Comparison of ENCODE assay signal across 24 mouse cellular contexts in the genomic region with DNA sequence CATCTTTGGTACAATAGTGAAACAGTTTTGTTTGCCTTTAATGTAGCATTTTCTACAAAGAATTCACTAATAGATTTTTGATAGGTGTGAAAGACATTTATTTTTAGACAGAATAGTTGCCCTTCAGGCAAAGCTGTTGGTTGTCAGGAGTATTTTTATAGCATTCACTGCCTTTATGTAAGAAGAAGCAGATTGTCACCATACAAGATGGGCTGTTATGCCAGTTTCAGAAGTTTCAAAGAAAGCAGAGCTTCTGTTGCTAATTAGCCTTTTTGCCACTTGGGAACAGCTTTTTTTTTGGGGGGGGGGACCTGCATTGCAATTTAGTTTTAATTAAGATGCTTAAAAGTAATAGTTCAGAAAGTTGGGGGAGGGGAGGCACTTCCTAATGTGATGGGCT. TPM values are rescaled to one million over a fixed set of nuclear protein-coding genes. Genes with fewer than 3 reads are reported as not detected.
DNase-seq lines count a peak whose midpoint lies in the region; ATAC-seq and TF ChIP-seq lines count a peak whose summit lies in the region.
"Had no signal": no experiment of that assay in that cellular context is flagged by ENCODE, and none has a peak within 500 bp of the region (broad histone marks: within the 10 kb centered on the region; RNA-seq: fewer than 3 reads in every experiment).

No protein-coding gene starts in this region.

- H3K27me3 ChIP-seq in lung, embryonic 16.5 days (ENCODE audit: control insufficient read depth, insufficient read depth, low read depth, low read length) = no peaks in the 10 kb centered on the region
- H3K27me3 ChIP-seq: forebrain, embryonic 13.5 days; heart, embryonic 15.5 days; hindbrain, embryonic 15.5 days; limb, embryonic 13.5 days; midbrain, embryonic 12.5 days; neural tube, embryonic 15.5 days had no signal

- TF ChIP-seq CTCF in layer of hippocampus, adult 2 months (conservative IDR thresholded peaks at IDR 0.05) = no peak

- H3K4me2 ChIP-seq in lung, embryonic 16.5 days (ENCODE audit: low read depth, low read length) = no peak overlapping the region
- H3K4me2 ChIP-seq: forebrain, embryonic 13.5 days; heart, embryonic 15.5 days; hindbrain, embryonic 15.5 days; limb, embryonic 13.5 days; midbrain, embryonic 12.5 days; neural tube, embryonic 15.5 days had no signal

- ATAC-seq in lung, embryonic 16.5 days (ENCODE audit: low read depth) = no peak
- ATAC-seq in megakaryocyte progenitor cell, adult 5-6 weeks (replicated peaks; ENCODE audit: poor library complexity) = no peak
- ATAC-seq: forebrain, embryonic 13.5 days had no signal

- peaks cover 14% of the 10 kb centered on the region for H3K4me1 ChIP-seq in lung, embryonic 16.5 days (replicated peaks; ENCODE audit: control insufficient read depth, insufficient read depth, low read length)

- H3K9me3 ChIP-seq in lung, embryonic 16.5 days (ENCODE audit: control insufficient read depth, low read length) = no peaks in the 10 kb centered on the region
- H3K9me3 ChIP-seq: forebrain, embryonic 13.5 days; heart, embryonic 15.5 days; hindbrain, embryonic 15.5 days; limb, embryonic 13.5 days; midbrain, embryonic 12.5 days; neural tube, embryonic 15.5 days had no signal

- no peaks in the 10 kb centered on the region for H3K36me3 ChIP-seq in lung, embryonic 16.5 days (ENCODE audit: control insufficient read depth, insufficient read depth, low read length)
- H3K36me3 ChIP-seq: heart, embryonic 15.5 days; hindbrain, embryonic 15.5 days; limb, embryonic 13.5 days; midbrain, embryonic 12.5 days; neural tube, embryonic 15.5 days had no signal

- H3K9ac ChIP-seq in lung, embryonic 16.5 days (ENCODE audit: low read length) = no peak overlapping the region
- H3K9ac ChIP-seq: forebrain, embryonic 13.5 days; heart, embryonic 15.5 days; hindbrain, embryonic 15.5 days; limb, embryonic 13.5 days; liver, embryonic 14.5 days; midbrain, embryonic 12.5 days; neural tube, embryonic 15.5 days had no signal

- H3K4me3 ChIP-seq in layer of hippocampus, adult 2 months = no peak overlapping the region
- no peak overlapping the region for H3K4me3 ChIP-seq in lung, embryonic 16.5 days (ENCODE audit: low read length)
- H3K4me3 ChIP-seq: forebrain, embryonic 13.5 days; heart, embryonic 15.5 days; hindbrain, embryonic 15.5 days; limb, embryonic 13.5 days; midbrain, embryonic 12.5 days; neural tube, embryonic 15.5 days had no signal

- peak overlapping the region; percentile 81 for H3K27ac ChIP-seq in layer of hippocampus, adult 2 months
- H3K27ac ChIP-seq in lung, embryonic 16.5 days (ENCODE audit: low read length) = peak overlapping the region; percentile 43; the same call in 1 of the 2 replicates
- H3K27ac ChIP-seq: forebrain, embryonic 13.5 days; heart, embryonic 15.5 days; hindbrain, embryonic 15.5 days; limb, embryonic 13.5 days; liver, embryonic 14.5 days; midbrain, embryonic 12.5 days; neural tube, embryonic 15.5 days had no signal

- DNase-seq in cerebellum, adult 9-10 months = peak; percentile 44
- DNase-seq in cerebellum, postnatal 25 days = no peak
- peak in 1 of 2 experiments; percentile 22 for DNase-seq in layer of hippocampus, adult 2 months (ENCODE audit: low spot score in 2 of 2)
- DNase-seq in layer of hippocampus, adult 8-10 months (ENCODE audit: low spot score in 2 of 2) = no peak
- DNase-seq in lung, postnatal 36 days = no peak
- DNase-seq: adrenal gland, postnatal 25 days; cerebellum, adult 18-20 months; heart, adult 11 months; kidney, adult 2 months; kidney, postnatal 10 days; layer of hippocampus, postnatal 36 days; lung, postnatal 4 days; right cerebral cortex, adult 18-20 months; thymus, adult 18-20 months; thymus, postnatal 4 days had no signal

RNA-seq across cellular contexts. Expression of a gene that starts 4.4 kb away (rescaled TPM):
- total RNA-seq in layer of hippocampus, adult 2 months (2021) = 10 to 100 TPM; 90.9 to 92.8 TPM
- total RNA-seq in layer of hippocampus, adult 8-10 months (2022) = 10 to 100 TPM; 86.8 to 99.4 (median 88.9) TPM
- polyA plus RNA-seq in lung, embryonic 16.5 days (2015; fragmentation: Nextera tagmentation; extraction: Ambion mirVana) = 139 and 148 TPM in 2 replicates
- 90.2 and 93.9 TPM in 2 replicates for total RNA-seq in megakaryocyte progenitor cell, adult 5-6 weeks (2015)
- 101 and 105 TPM in 2 replicates for total RNA-seq in megakaryocyte progenitor cell, adult 5-6 weeks (2017)

RNA-seq across cellular contexts. Expression of a gene that starts 14.8 kb away (rescaled TPM):
- total RNA-seq in layer of hippocampus, adult 2 months (2021) = 10 to 100 TPM; 26.5 to 27.9 TPM
- total RNA-seq in layer of hippocampus, adult 8-10 months (2022) = 10 to 100 TPM; 22.6 to 30.6 (median 26.6) TPM
- 1.3 and 1.4 TPM in 2 replicates for polyA plus RNA-seq in lung, embryonic 16.5 days (2015; fragmentation: Nextera tagmentation; extraction: Ambion mirVana)
- 2.2 and 2.4 TPM in 2 replicates for total RNA-seq in megakaryocyte progenitor cell, adult 5-6 weeks (2015)
- 1.6 and 2.6 TPM in 2 replicates for total RNA-seq in megakaryocyte progenitor cell, adult 5-6 weeks (2017)

RNA-seq across cellular contexts. Expression of a gene that starts 25.6 kb away (rescaled TPM):
- 10 to 100 TPM; 32.7 to 39.0 TPM for total RNA-seq in layer of hippocampus, adult 2 months (2021)
- total RNA-seq in layer of hippocampus, adult 8-10 months (2022) = 10 to 100 TPM; 32.7 to 35.8 (median 34.4) TPM
- polyA plus RNA-seq in lung, embryonic 16.5 days (2015; fragmentation: Nextera tagmentation; extraction: Ambion mirVana) = 0.15 and 0.29 TPM in 2 replicates
- 0.37 and 0.44 TPM in 2 replicates for total RNA-seq in megakaryocyte progenitor cell, adult 5-6 weeks (2015)
- total RNA-seq in megakaryocyte progenitor cell, adult 5-6 weeks (2017) = 0.04 and 0.57 TPM in 2 replicates

RNA-seq across cellular contexts. Expression of a gene that starts 40.0 kb away (rescaled TPM):
- total RNA-seq in layer of hippocampus, adult 2 months (2021) = 100 to 1,000 TPM; 111 to 114 TPM
- total RNA-seq in layer of hippocampus, adult 8-10 months (2022) = 100 to 1,000 TPM; 101 to 122 (median 113) TPM
- 27.8 and 31.9 TPM in 2 replicates for polyA plus RNA-seq in lung, embryonic 16.5 days (2015; fragmentation: Nextera tagmentation; extraction: Ambion mirVana)
- total RNA-seq in megakaryocyte progenitor cell, adult 5-6 weeks (2015) = 3.1 and 3.6 TPM in 2 replicates
- 19.7 and 24.5 TPM in 2 replicates for total RNA-seq in megakaryocyte progenitor cell, adult 5-6 weeks (2017)

RNA-seq across cellular contexts. Expression of a gene that starts 51.9 kb away (rescaled TPM):
- 10 to 100 TPM; 49.9 to 51.4 TPM for total RNA-seq in layer of hippocampus, adult 2 months (2021)
- 10 to 100 TPM; 62.3 to 79.7 (median 65.0) TPM for total RNA-seq in layer of hippocampus, adult 8-10 months (2022)
- 68.4 and 73.3 TPM in 2 replicates for polyA plus RNA-seq in lung, embryonic 16.5 days (2015; fragmentation: Nextera tagmentation; extraction: Ambion mirVana)
- 57.0 and 58.9 TPM in 2 replicates for total RNA-seq in megakaryocyte progenitor cell, adult 5-6 weeks (2015)
- total RNA-seq in megakaryocyte progenitor cell, adult 5-6 weeks (2017) = 69.8 and 90.6 TPM in 2 replicates

Comparison
In these comparisons a context has a peak if more than half of its experiments do, and no peak if none do; other contexts are left out.
1. RNA of a gene that starts 14.8 kb away (total RNA-seq): 22.6 to 30.6 TPM in layer of hippocampus, adult 8-10 months and 26.5 to 27.9 TPM in layer of hippocampus, adult 2 months; 1.6 to 2.6 TPM in megakaryocyte progenitor cell, adult 5-6 weeks; every median in the first group is over 4 times any median in the second.
2. RNA of a gene that starts 25.6 kb away (total RNA-seq): 32.7 to 39.0 TPM in layer of hippocampus, adult 2 months and 32.7 to 35.8 TPM in layer of hippocampus, adult 8-10 months; 0.04 to 0.57 TPM in megakaryocyte progenitor cell, adult 5-6 weeks; every median in the first group is over 10 times any median in the second.